Mouse (Mus musculus): ENCODE data around the gene Nfu1.
A peak's percentile ranks its signal among the peaks of the same experiment; 100 is the strongest.

The Nfu1 gene

GRCm38 (mm10) chr6:87008887-87009286 lies at the start of gene Nfu1:
Nfu1 (plus strand) TSS chr6:87009236.
- DNase-seq: no peak

- no peak for DNase-seq
Measured at GRCm38 (mm10) chr6:86963987-86964685, 44.9 kb upstream of the Nfu1 start.

- no peak for DNase-seq
Measured at GRCm38 (mm10) chr6:86967166-86967565, 41.9 kb upstream of the Nfu1 start.

- DNase-seq: no peak
Measured at GRCm38 (mm10) chr6:86973956-86974355, 35.1 kb upstream of the Nfu1 start.

- DNase-seq: no peak
Measured at GRCm38 (mm10) chr6:86978156-86978908, 30.7 kb upstream of the Nfu1 start.

- DNase-seq: no peak
Measured at GRCm38 (mm10) chr6:86978909-86979265, 30.1 kb upstream of the Nfu1 start.

GRCm38 (mm10) chr6:86981206-86981605 lies 27.8 kb upstream of the Nfu1 start:
- no peak for DNase-seq

- DNase-seq: no peak
Measured at GRCm38 (mm10) chr6:86985314-86986106, 23.5 kb upstream of the Nfu1 start.

- no peak for DNase-seq
Measured at GRCm38 (mm10) chr6:86989576-86989975, 19.5 kb upstream of the Nfu1 start.

GRCm38 (mm10) chr6:86991041-86991440 lies 18.0 kb upstream of the Nfu1 start:
- no peak for DNase-seq

GRCm38 (mm10) chr6:86992349-86992748 lies 16.7 kb upstream of the Nfu1 start:
- no peak for DNase-seq

GRCm38 (mm10) chr6:86994254-86994653 lies 14.8 kb upstream of the Nfu1 start:
- DNase-seq: no peak

- peak; percentile 61 to 62 for DNase-seq
Measured at GRCm38 (mm10) chr6:86996629-86997307, 12.3 kb upstream of the Nfu1 start.

- no peak for DNase-seq
Measured at GRCm38 (mm10) chr6:86997360-86997759, 11.7 kb upstream of the Nfu1 start.

GRCm38 (mm10) chr6:87001995-87002394 lies 7.0 kb upstream of the Nfu1 start:
- no peak for DNase-seq

- peak; percentile 82 to 87 for DNase-seq
Measured at GRCm38 (mm10) chr6:87002521-87003055, 6.4 kb upstream of the Nfu1 start.

- no peak for DNase-seq
Measured at GRCm38 (mm10) chr6:87004099-87004498, 4.9 kb upstream of the Nfu1 start.

GRCm38 (mm10) chr6:87005577-87005976 lies 3.5 kb upstream of the Nfu1 start:
- DNase-seq: no peak

GRCm38 (mm10) chr6:87009692-87010328 lies 774 bp downstream of the Nfu1 start:
- DNase-seq: peak; percentile 95 to 96

GRCm38 (mm10) chr6:87016916-87017315 lies 7.9 kb downstream of the Nfu1 start:
- peak; percentile 21 to 45 for DNase-seq

GRCm38 (mm10) chr6:87018874-87019273 lies 9.8 kb downstream of the Nfu1 start:
- DNase-seq: no peak

- DNase-seq: no peak
Measured at GRCm38 (mm10) chr6:87021791-87022190, 12.8 kb downstream of the Nfu1 start.

Data from cerebellum, adult 18-20 months (tissue).